Mouse (Mus musculus) bone marrow, adult 2 months (tissue): ENCODE measurements around the gene Engase. TPM values are rescaled to one million over a fixed set of nuclear protein-coding genes. Genes with fewer than 3 reads are reported as not detected.

Source experiments
- H3K27ac ChIP-seq: fragments of 200-500 bp; 2 replicates; pipeline ENCODE4 v1.5.1; 2012; ENCODE audit warnings: low read depth, mild to moderate bottlenecking, control low read depth, inconsistent platforms, low read length; ENCODE audit not compliant: control insufficient read depth, poor library complexity, insufficient read depth
- H3K4me1 ChIP-seq: fragments of 200-500 bp; 2 replicates; pipeline ENCODE4 v1.6.1; 2011; ENCODE audit warnings: low read length; ENCODE audit not compliant: control insufficient read depth, insufficient read depth
- H3K4me3 ChIP-seq: fragments of 200-500 bp; replicated peaks from 2 replicates; pipeline ENCODE3; 2011; ENCODE audit warnings: mild to moderate bottlenecking, low read depth, low read length, control low read depth; ENCODE audit not compliant: control insufficient read depth
- CTCF ChIP-seq: fragments of 200-500 bp; IDR thresholded peaks from 2 replicates; pipeline ENCODE4 v1.5.1; 2011; ENCODE audit warnings: low read length, control low read depth; ENCODE audit not compliant: control insufficient read depth, insufficient read depth
- POLR2A ChIP-seq: fragments of 200-500 bp; IDR thresholded peaks from 2 replicates; pipeline ENCODE4 v1.6.1; 2011; ENCODE audit warnings: low read depth, mild to moderate bottlenecking, control low read depth, low read length, borderline replicate concordance; ENCODE audit not compliant: control insufficient read depth
- WGBS: fragments of 180-500 bp; shearing (Covaris S2); methylation state at CpG from one replicate; pipeline ENCODE4 v1.1.7; 2018; 5-methylcytosine and 5-hydroxymethylcytosine counted together
- polyA plus RNA-seq: library from polyadenylated mRNA; stranded (reverse); fragments of >200 nt; gene quantifications from 2 replicates; pipeline ENCODE4 v1.2.4, GENCODE M21; 2011; ENCODE audit warnings: low replicate concordance; ENCODE audit not compliant: missing spikeins, insufficient read depth, insufficient read length

Gene Engase
- polyA plus RNA-seq, 1 experiment: 15.0 TPM

GRCm38 (mm10) chr11:118479776-118480175 lies 3.1 kb downstream of the Engase start:
- 83% methylated on average over 12 of the region's 12 CpGs for WGBS
- H3K27ac ChIP-seq: no peak overlapping the region

GRCm38 (mm10) chr11:118481231-118481630 lies 4.6 kb downstream of the Engase start:
- H3K27ac ChIP-seq: no peak overlapping the region
- 97% methylated on average over 11 of the region's 11 CpGs for WGBS
- TF ChIP-seq CTCF (no peak), POLR2A (no peak)
- no peaks in the 10 kb centered on the region; the same call in 1 of the 2 replicates for H3K4me1 ChIP-seq
- no peak overlapping the region for H3K4me3 ChIP-seq

More at GRCm38 (mm10) chr11:118479776-118480175, 3.1 kb downstream of the Engase start:
- TF ChIP-seq CTCF (no peak), POLR2A (no peak)
- Histone ChIP-seq H3K4me1 (no peaks in the 10 kb centered on the region; the same call in 1 of the 2 replicates), H3K4me3 (no peak overlapping the region)

- no peak overlapping the region for H3K4me3 ChIP-seq
- TF ChIP-seq CTCF (no peak; the same call in 1 of the 2 replicates), POLR2A (no peak)
- no peaks in the 10 kb centered on the region; the same call in 1 of the 2 replicates for H3K4me1 ChIP-seq
- 94% methylated on average over 14 of the region's 14 CpGs for WGBS
- no peak overlapping the region for H3K27ac ChIP-seq
These were observed 5.1 kb downstream of the Engase start for GRCm38 (mm10) chr11:118481751-118482150.

GRCm38 (mm10) chr11:118484169-118484568 lies 7.5 kb downstream of the Engase start:
- Histone ChIP-seq H3K4me1 (no peaks in the 10 kb centered on the region), H3K27ac (no peak overlapping the region), H3K4me3 (no peak overlapping the region)
- TF ChIP-seq POLR2A (no peak), CTCF (no peak)
- WGBS: 92% methylated on average over 8 of the region's 8 CpGs

- Histone ChIP-seq H3K27ac (no peak overlapping the region), H3K4me3 (no peak overlapping the region), H3K4me1 (no peaks in the 10 kb centered on the region)
- TF ChIP-seq CTCF (no peak), POLR2A (no peak)
- WGBS: 84% methylated on average over 11 of the region's 11 CpGs
These were observed 8.7 kb downstream of the Engase start for GRCm38 (mm10) chr11:118485338-118485737.

- no peaks in the 10 kb centered on the region for H3K4me1 ChIP-seq
- TF ChIP-seq CTCF: no peak
- TF ChIP-seq POLR2A: no peak
- H3K4me3 ChIP-seq: no peak overlapping the region
- WGBS: 90% methylated on average over 3 of the region's 3 CpGs
- H3K27ac ChIP-seq: no peak overlapping the region
These were observed 9.2 kb downstream of the Engase start for GRCm38 (mm10) chr11:118485780-118486179.

GRCm38 (mm10) chr11:118486281-118486680 lies 9.7 kb downstream of the Engase start:
- WGBS: 92% methylated on average over 6 of the region's 6 CpGs
- TF ChIP-seq POLR2A (no peak), CTCF (no peak)

GRCm38 (mm10) chr11:118486881-118487772 lies 10.5 kb downstream of the Engase start:
- no peak overlapping the region for H3K4me3 ChIP-seq
- H3K4me1 ChIP-seq: no peaks in the 10 kb centered on the region
- TF ChIP-seq CTCF (no peak), POLR2A (no peak)
- no peak overlapping the region for H3K27ac ChIP-seq
- 66% methylated on average over 29 of the region's 29 CpGs for WGBS

More at GRCm38 (mm10) chr11:118486281-118486680, 9.7 kb downstream of the Engase start:
- Histone ChIP-seq H3K4me3 (no peak overlapping the region), H3K4me1 (no peaks in the 10 kb centered on the region), H3K27ac (no peak overlapping the region)
